Mouse (Mus musculus) megakaryocyte, embryonic 14.5 days (primary cell): ENCODE measurements around the gene Col2a1. TPM values are rescaled to one million over a fixed set of nuclear protein-coding genes. Genes with fewer than 3 reads are reported as not detected.

Source experiments
- H3K27me3 ChIP-seq: replicated peaks from 2 replicates; pipeline ENCODE3; 2012; ENCODE audit warnings: inconsistent platforms
- H3K36me3 ChIP-seq: replicated peaks from 2 replicates; pipeline ENCODE3; 2012; ENCODE audit warnings: low read length, inconsistent platforms, mixed read lengths
- H3K4me1 ChIP-seq: 2 replicates; pipeline ENCODE4 v1.6.1; 2012; ENCODE audit warnings: inconsistent platforms
- H3K4me3 ChIP-seq: replicated peaks from 2 replicates; pipeline ENCODE3; 2012; ENCODE audit warnings: moderate library complexity, mild to moderate bottlenecking, inconsistent platforms
- H3K9me3 ChIP-seq: 2 replicates; pipeline ENCODE4 v1.6.1; 2012; ENCODE audit warnings: inconsistent platforms
- FLI1 ChIP-seq: IDR thresholded peaks from 2 replicates; pipeline ENCODE4 v1.6.1; 2012; ENCODE audit warnings: low read length, inconsistent platforms, mixed read lengths
- GATA1 ChIP-seq: IDR thresholded peaks from 3 replicates; pipeline ENCODE4 v1.6.1; 2012; ENCODE audit warnings: mixed read lengths, low read length, inconsistent platforms, borderline replicate concordance
- polyA plus RNA-seq: library from polyadenylated mRNA; stranded (reverse); fragments of >175 nt; gene quantifications from 2 replicates; pipeline ENCODE4 v1.2.3, GENCODE M21; 2012; ENCODE audit warnings: low replicate concordance; ENCODE audit not compliant: insufficient read depth

The Col2a1 gene
- polyA plus RNA-seq, 1 experiment: 0.27 TPM

- peak overlapping the region; percentile 18 for H3K4me3 ChIP-seq
- TF ChIP-seq GATA1 (no peak), FLI1 (no peak)
- peaks cover 96% of the 10 kb centered on the region for H3K27me3 ChIP-seq
- peaks cover 53% of the 10 kb centered on the region for H3K4me1 ChIP-seq
- peaks cover 6% of the 10 kb centered on the region; the same call in 1 of the 2 replicates for H3K9me3 ChIP-seq
- no peaks in the 10 kb centered on the region for H3K36me3 ChIP-seq
These were observed 255 bp upstream of the Col2a1 start for GRCm38 (mm10) chr15:98004740-98005159.

- Histone ChIP-seq H3K9me3 (peaks cover 11% of the 10 kb centered on the region; the same call in 1 of the 2 replicates), H3K4me3 (peak overlapping the region; percentile 44), H3K4me1 (peaks cover 60% of the 10 kb centered on the region), H3K36me3 (no peaks in the 10 kb centered on the region), H3K27me3 (peaks cover 97% of the 10 kb centered on the region)
- TF ChIP-seq GATA1 (no peak), FLI1 (no peak)
These were observed 1.3 kb downstream of the Col2a1 start for GRCm38 (mm10) chr15:98002991-98003821.

- TF ChIP-seq GATA1 (no peak), FLI1 (no peak)
- H3K27me3 ChIP-seq: peaks cover 98% of the 10 kb centered on the region
- peaks cover 11% of the 10 kb centered on the region; the same call in 1 of the 2 replicates for H3K9me3 ChIP-seq
- H3K4me3 ChIP-seq: peak overlapping the region; percentile 59
- H3K36me3 ChIP-seq: no peaks in the 10 kb centered on the region
- H3K4me1 ChIP-seq: peaks cover 65% of the 10 kb centered on the region
These were observed 2.1 kb downstream of the Col2a1 start for GRCm38 (mm10) chr15:98002113-98002990.

GRCm38 (mm10) chr15:98001321-98002112 lies 3.0 kb downstream of the Col2a1 start:
- TF ChIP-seq GATA1: no peak
- peaks cover 99% of the 10 kb centered on the region for H3K27me3 ChIP-seq

GRCm38 (mm10) chr15:97999991-98000390 lies 4.5 kb downstream of the Col2a1 start:
- Histone ChIP-seq H3K4me3 (peak overlapping the region; percentile 18), H3K36me3 (no peaks in the 10 kb centered on the region), H3K9me3 (0 out of 2 replicates have a peak, but pooled peaks cover 8% of the 10 kb centered on the region), H3K27me3 (peaks cover 99% of the 10 kb centered on the region), H3K4me1 (peaks cover 62% of the 10 kb centered on the region)
- TF ChIP-seq GATA1: no peak
- no peak for TF ChIP-seq FLI1

More at GRCm38 (mm10) chr15:98001321-98002112, 3.0 kb downstream of the Col2a1 start:
- peaks cover 65% of the 10 kb centered on the region for H3K4me1 ChIP-seq
- peak overlapping the region; percentile 59 for H3K4me3 ChIP-seq
- H3K36me3 ChIP-seq: no peaks in the 10 kb centered on the region
- H3K9me3 ChIP-seq: peaks cover 11% of the 10 kb centered on the region; the same call in 1 of the 2 replicates

- H3K36me3 ChIP-seq: no peaks in the 10 kb centered on the region
- peak overlapping the region; percentile 18 for H3K4me3 ChIP-seq
- H3K4me1 ChIP-seq: peaks cover 58% of the 10 kb centered on the region
- H3K9me3 ChIP-seq: 0 out of 2 replicates have a peak, but pooled peaks cover 8% of the 10 kb centered on the region
- peaks cover 99% of the 10 kb centered on the region for H3K27me3 ChIP-seq
- TF ChIP-seq FLI1 (no peak), GATA1 (no peak)
These were observed 4.9 kb downstream of the Col2a1 start for GRCm38 (mm10) chr15:97999546-97999945.

GRCm38 (mm10) chr15:97996716-97997256 lies 7.7 kb downstream of the Col2a1 start:
- Histone ChIP-seq H3K4me1 (peaks cover 31% of the 10 kb centered on the region), H3K9me3 (0 out of 2 replicates have a peak, but pooled peaks cover 8% of the 10 kb centered on the region), H3K27me3 (peaks cover 99% of the 10 kb centered on the region), H3K4me3 (no peak overlapping the region), H3K36me3 (no peaks in the 10 kb centered on the region)
- no peak for TF ChIP-seq FLI1
- no peak for TF ChIP-seq GATA1

GRCm38 (mm10) chr15:97992712-97993286 lies 11.7 kb downstream of the Col2a1 start:
- no peaks in the 10 kb centered on the region for H3K9me3 ChIP-seq
- no peak overlapping the region for H3K4me3 ChIP-seq
- no peaks in the 10 kb centered on the region for H3K36me3 ChIP-seq
- TF ChIP-seq GATA1 (no peak), FLI1 (no peak)
- peaks cover under 1% of the 10 kb centered on the region; the same call in 1 of the 2 replicates for H3K4me1 ChIP-seq
- peaks cover 95% of the 10 kb centered on the region for H3K27me3 ChIP-seq
